Mouse (Mus musculus) midbrain, embryonic 11.5 days (tissue): ENCODE measurements around the gene Bmper. TPM values are rescaled to one million over a fixed set of nuclear protein-coding genes. Genes with fewer than 3 reads are reported as not detected.

Experiments used
- ATAC-seq: fragments of 200-750 bp; cut with Nextera tagmentation; 2 replicates; pipeline ENCODE4 v1.8.0; 2017; ENCODE audit warnings: moderate TSS enrichment, moderate library complexity; ENCODE audit not compliant: low FRiP score
- DNase-seq: peaks from one replicate; pipeline ENCODE4 v3.0.0; 2015; ENCODE audit warnings: low spot score; ENCODE audit errors: missing footprints
- H3K27ac ChIP-seq: fragments of 300-500 bp; sonication (generic); 2 replicates; pipeline ENCODE4 v1.5.1; 2014; ENCODE audit warnings: low read depth, low read length
- H3K27me3 ChIP-seq: fragments of 300-500 bp; sonication (generic); 2 replicates; pipeline ENCODE4 v1.6.1; 2014; ENCODE audit warnings: mild to moderate bottlenecking, low read length, moderate library complexity, mixed read lengths; ENCODE audit not compliant: control insufficient read depth, insufficient read depth
- H3K36me3 ChIP-seq: fragments of 300-500 bp; sonication (generic); 2 replicates; pipeline ENCODE4 v1.6.1; 2014; ENCODE audit warnings: mild to moderate bottlenecking, low read length, moderate library complexity, mixed read lengths; ENCODE audit not compliant: control insufficient read depth, insufficient read depth
- H3K4me1 ChIP-seq: fragments of 300-500 bp; sonication (generic); 2 replicates; pipeline ENCODE4 v1.6.1; 2014; ENCODE audit warnings: low read length; ENCODE audit not compliant: control insufficient read depth, insufficient read depth
- H3K4me2 ChIP-seq: fragments of 300-500 bp; sonication (generic); 2 replicates; pipeline ENCODE4 v1.6.1; 2014; ENCODE audit warnings: mild to moderate bottlenecking, moderate library complexity
- H3K4me3 ChIP-seq: fragments of 300-500 bp; sonication (generic); 2 replicates; pipeline ENCODE4 v1.5.1; 2014; ENCODE audit warnings: low read depth, low read length
- H3K9ac ChIP-seq: fragments of 300-500 bp; sonication (generic); 2 replicates; pipeline ENCODE4 v1.6.1; 2014; ENCODE audit warnings: low read length
- H3K9me3 ChIP-seq: fragments of 300-500 bp; sonication (generic); 2 replicates; pipeline ENCODE4 v1.6.1; 2016; ENCODE audit warnings: low read length; ENCODE audit not compliant: control insufficient read depth
- WGBS: fragments of 180-500 bp; shearing (Covaris S2); extraction: QIAGEN DNeasy Blood & Tissue Kit; methylation state at CpG from one replicate; pipeline ENCODE4 v1.1.7; 2014; 5-methylcytosine and 5-hydroxymethylcytosine counted together
- polyA plus RNA-seq: library from polyadenylated mRNA; unstranded; fragments of >200 nt; fragmentation: Nextera tagmentation; extraction: Ambion mirVana; gene quantifications from 2 replicates; pipeline ENCODE4 v1.2.1, GENCODE M21; 2014

Gene Bmper
- polyA plus RNA-seq, 1 experiment from 2014 or later, result 2.7 TPM

- Histone ChIP-seq H3K27ac (no peak overlapping the region), H3K9ac (no peak overlapping the region), H3K4me1 (no peaks in the 10 kb centered on the region), H3K4me2 (no peak overlapping the region), H3K9me3 (no peaks in the 10 kb centered on the region), H3K4me3 (no peak overlapping the region), H3K36me3 (no peaks in the 10 kb centered on the region), H3K27me3 (no peaks in the 10 kb centered on the region)
- 78% methylated on average over 7 of the region's 7 CpGs for WGBS
- DNase-seq (no peak), ATAC-seq (no peak)
These were observed 45.7 kb downstream of the Bmper start for GRCm38 (mm10) chr9:23268609-23269008.

- Histone ChIP-seq H3K36me3 (no peaks in the 10 kb centered on the region), H3K9me3 (no peaks in the 10 kb centered on the region), H3K4me3 (no peak overlapping the region), H3K27ac (no peak overlapping the region), H3K27me3 (no peaks in the 10 kb centered on the region), H3K4me1 (no peaks in the 10 kb centered on the region), H3K9ac (no peak overlapping the region), H3K4me2 (no peak overlapping the region)
- ATAC-seq, result no peak
- no peak for DNase-seq
- 71% methylated on average over 2 of the region's 2 CpGs for WGBS
These were observed 46.2 kb downstream of the Bmper start for GRCm38 (mm10) chr9:23269087-23269486.

- H3K9me3 ChIP-seq, result no peaks in the 10 kb centered on the region
These were observed 53.4 kb downstream of the Bmper start for GRCm38 (mm10) chr9:23276244-23276643.

GRCm38 (mm10) chr9:23284940-23285460 is 62.1 kb downstream of the Bmper start:
- Histone ChIP-seq H3K4me2 (no peak overlapping the region), H3K27me3 (no peaks in the 10 kb centered on the region), H3K9ac (no peak overlapping the region), H3K9me3 (no peaks in the 10 kb centered on the region), H3K4me1 (no peaks in the 10 kb centered on the region), H3K4me3 (no peak overlapping the region), H3K36me3 (no peaks in the 10 kb centered on the region), H3K27ac (no peak overlapping the region)
- ATAC-seq (no peak), DNase-seq (no peak)
- WGBS, result 91% methylated on average over 4 of the region's 4 CpGs

More at GRCm38 (mm10) chr9:23276244-23276643, 53.4 kb downstream of the Bmper start:
- Histone ChIP-seq H3K9ac (no peak overlapping the region), H3K36me3 (no peaks in the 10 kb centered on the region), H3K27me3 (no peaks in the 10 kb centered on the region), H3K4me3 (no peak overlapping the region), H3K4me1 (no peaks in the 10 kb centered on the region), H3K4me2 (no peak overlapping the region), H3K27ac (no peak overlapping the region)
- no peak for ATAC-seq
- 94% methylated on average over 4 of the region's 4 CpGs for WGBS
- no peak for DNase-seq

GRCm38 (mm10) chr9:23293574-23293973 is 70.7 kb downstream of the Bmper start:
- H3K27ac ChIP-seq, result no peak overlapping the region
- H3K9ac ChIP-seq, result no peak overlapping the region
- WGBS, result 88% methylated on average over 3 of the region's 3 CpGs
- H3K27me3 ChIP-seq, result no peaks in the 10 kb centered on the region
- H3K4me3 ChIP-seq, result no peak overlapping the region
- no peaks in the 10 kb centered on the region for H3K4me1 ChIP-seq
- no peak overlapping the region for H3K4me2 ChIP-seq
- DNase-seq (no peak), ATAC-seq (no peak)
- H3K36me3 ChIP-seq, result no peaks in the 10 kb centered on the region
- H3K9me3 ChIP-seq, result no peaks in the 10 kb centered on the region

- Histone ChIP-seq H3K9ac (no peak overlapping the region), H3K4me1 (no peaks in the 10 kb centered on the region), H3K27me3 (no peaks in the 10 kb centered on the region), H3K27ac (no peak overlapping the region), H3K9me3 (no peaks in the 10 kb centered on the region), H3K4me3 (no peak overlapping the region), H3K4me2 (no peak overlapping the region), H3K36me3 (no peaks in the 10 kb centered on the region)
- 87% methylated on average over 6 of the region's 6 CpGs for WGBS
- DNase-seq, result no peak
- no peak for ATAC-seq
These were observed 72.7 kb downstream of the Bmper start for GRCm38 (mm10) chr9:23295569-23295968.

- Histone ChIP-seq H3K9ac (no peak overlapping the region), H3K27me3 (no peaks in the 10 kb centered on the region), H3K27ac (no peak overlapping the region), H3K9me3 (no peaks in the 10 kb centered on the region), H3K36me3 (no peaks in the 10 kb centered on the region), H3K4me1 (no peaks in the 10 kb centered on the region), H3K4me2 (no peak overlapping the region), H3K4me3 (no peak overlapping the region)
- ATAC-seq (no peak), DNase-seq (no peak)
- 77% methylated on average over 8 of the region's 8 CpGs for WGBS
These were observed 74.8 kb downstream of the Bmper start for GRCm38 (mm10) chr9:23297491-23298170.

GRCm38 (mm10) chr9:23300376-23300775 is 77.5 kb downstream of the Bmper start:
- H3K36me3 ChIP-seq, result no peaks in the 10 kb centered on the region
- no peak for DNase-seq
- WGBS, result 91% methylated on average over 8 of the region's 8 CpGs
- H3K4me3 ChIP-seq, result no peak overlapping the region
- no peak for ATAC-seq
- H3K27ac ChIP-seq, result no peak overlapping the region
- H3K9me3 ChIP-seq, result no peaks in the 10 kb centered on the region
- H3K4me1 ChIP-seq, result no peaks in the 10 kb centered on the region
- H3K27me3 ChIP-seq, result no peaks in the 10 kb centered on the region
- no peak overlapping the region for H3K9ac ChIP-seq
- H3K4me2 ChIP-seq, result no peak overlapping the region

- Histone ChIP-seq H3K9me3 (no peaks in the 10 kb centered on the region), H3K27me3 (no peaks in the 10 kb centered on the region), H3K27ac (no peak overlapping the region), H3K4me1 (no peaks in the 10 kb centered on the region), H3K4me2 (no peak overlapping the region), H3K9ac (no peak overlapping the region), H3K36me3 (no peaks in the 10 kb centered on the region), H3K4me3 (no peak overlapping the region)
- WGBS, result 74% methylated on average over 4 of the region's 4 CpGs
- ATAC-seq (no peak), DNase-seq (no peak)
These were observed 82.8 kb downstream of the Bmper start for GRCm38 (mm10) chr9:23305681-23306080.
